Mouse (Mus musculus) hindbrain, embryonic 13.5 days (tissue): ENCODE results near the gene Tbc1d10b. TPM values are rescaled to one million over a fixed set of nuclear protein-coding genes. Genes with fewer than 3 reads are reported as not detected.
"Not testable (repeated sequence)": the region's sequence is repeated elsewhere in the genome, so short reads cannot be mapped to it uniquely, and the experiment has no call there.

Experiments used
- ATAC-seq: fragments of 200-750 bp; cut with Nextera tagmentation; 2 replicates; pipeline ENCODE4 v1.8.0; 2017; ENCODE audit warnings: moderate TSS enrichment; ENCODE audit not compliant: low FRiP score
- H3K27ac ChIP-seq: fragments of 300-500 bp; sonication (generic); 2 replicates; pipeline ENCODE4 v1.5.1; 2015; ENCODE audit warnings: inconsistent platforms, mild to moderate bottlenecking, moderate library complexity
- H3K27me3 ChIP-seq: fragments of 300-500 bp; sonication (generic); 2 replicates; pipeline ENCODE4 v1.6.1; 2015; ENCODE audit warnings: mild to moderate bottlenecking, inconsistent platforms
- H3K36me3 ChIP-seq: fragments of 300-500 bp; sonication (generic); 2 replicates; pipeline ENCODE4 v1.6.1; 2015; ENCODE audit warnings: mild to moderate bottlenecking, inconsistent platforms
- H3K4me1 ChIP-seq: fragments of 300-500 bp; sonication (generic); replicated peaks from 2 replicates; pipeline ENCODE4 v1.6.1; 2015; ENCODE audit warnings: inconsistent platforms
- H3K4me2 ChIP-seq: fragments of 300-500 bp; sonication (generic); 2 replicates; pipeline ENCODE4 v1.6.1; 2015; ENCODE audit warnings: inconsistent platforms, mild to moderate bottlenecking, moderate library complexity
- H3K4me3 ChIP-seq: fragments of 300-500 bp; sonication (generic); 2 replicates; pipeline ENCODE4 v1.5.1; 2015; ENCODE audit warnings: mild to moderate bottlenecking, inconsistent platforms
- H3K9ac ChIP-seq: fragments of 300-500 bp; sonication (generic); 2 replicates; pipeline ENCODE4 v1.6.1; 2015; ENCODE audit warnings: mild to moderate bottlenecking, inconsistent platforms
- H3K9me3 ChIP-seq: fragments of 300-500 bp; sonication (generic); 2 replicates; pipeline ENCODE4 v1.6.1; 2016; ENCODE audit warnings: inconsistent platforms
- WGBS: fragments of 180-500 bp; shearing (Covaris S2); methylation state at CpG from one replicate; pipeline ENCODE4 v1.1.7; 2015; 5-methylcytosine and 5-hydroxymethylcytosine counted together
- polyA plus RNA-seq: library from polyadenylated mRNA; unstranded; fragments of >200 nt; fragmentation: Nextera tagmentation; extraction: Ambion mirVana; gene quantifications from 2 replicates; pipeline ENCODE4 v1.2.1, GENCODE M21; 2015

Gene Tbc1d10b
- 28.0 and 31.3 TPM in 2 replicates for polyA plus RNA-seq

DNA sequence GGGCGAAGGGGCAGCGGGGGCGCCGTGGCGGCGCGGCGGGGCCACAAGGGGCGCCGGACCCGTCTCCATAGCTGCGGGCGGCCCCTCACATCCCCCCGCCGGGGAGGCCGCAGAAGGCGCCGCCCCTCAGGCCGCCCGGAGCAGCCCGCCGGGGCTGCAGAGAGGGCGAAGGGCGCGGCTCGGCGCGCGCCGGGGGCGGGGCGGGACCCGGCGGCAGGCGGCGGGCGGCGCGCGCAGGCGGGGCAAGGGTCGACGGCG, at the start of gene Tbc1d10b:
Tbc1d10b (minus strand) TSS at position 174 of the 258 bp plus-strand sequence.
- Histone ChIP-seq H3K9me3 (no peaks in the 10 kb centered on the region), H3K36me3 (peaks cover 15% of the 10 kb centered on the region), H3K27me3 (0 out of 2 replicates have a peak, but pooled peaks cover 5% of the 10 kb centered on the region), H3K4me2 (peak within 1 kb of the TSS; percentile 99), H3K27ac (peak within 1 kb of the TSS; percentile 88), H3K4me3 (peak within 1 kb of the TSS; percentile 99), H3K9ac (peak within 1 kb of the TSS; percentile 98), H3K4me1 (peaks cover 47% of the 10 kb centered on the region)
- under 1% methylated on average over 44 of the region's 44 CpGs for WGBS
- ATAC-seq: 0 out of 2 replicates have a peak, but pooled peaks have one; percentile 0

DNA sequence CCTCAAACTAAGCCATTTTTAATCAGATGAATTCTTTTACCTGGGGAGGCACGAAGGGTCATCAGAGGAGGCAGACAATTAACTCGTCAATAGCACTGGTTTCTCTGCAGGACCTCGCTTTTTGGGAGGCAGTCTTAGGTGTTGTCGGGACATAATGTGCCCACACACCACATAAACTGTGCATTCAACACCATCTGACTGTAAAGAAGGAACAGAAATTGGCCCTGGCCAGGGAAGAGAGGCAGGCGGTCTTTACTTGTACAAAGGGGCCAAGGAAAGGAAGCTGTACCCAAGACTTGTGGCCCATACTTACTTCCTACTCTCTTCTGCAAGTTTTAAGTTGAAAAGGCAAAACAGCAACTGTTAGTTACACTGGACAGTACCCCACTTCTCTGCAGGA, 48.2 kb upstream of the Tbc1d10b start:
- H3K4me2 ChIP-seq: no peak overlapping the region
- no peak overlapping the region for H3K4me3 ChIP-seq
- H3K9ac ChIP-seq: no peak overlapping the region
- ATAC-seq: no peak
- H3K36me3 ChIP-seq: peaks cover 10% of the 10 kb centered on the region
- WGBS: 92% methylated on average over 5 of the region's 5 CpGs
- peaks cover 33% of the 10 kb centered on the region for H3K4me1 ChIP-seq
- no peaks in the 10 kb centered on the region for H3K27me3 ChIP-seq
- H3K27ac ChIP-seq: no peak overlapping the region
- H3K9me3 ChIP-seq: no peaks in the 10 kb centered on the region

DNA sequence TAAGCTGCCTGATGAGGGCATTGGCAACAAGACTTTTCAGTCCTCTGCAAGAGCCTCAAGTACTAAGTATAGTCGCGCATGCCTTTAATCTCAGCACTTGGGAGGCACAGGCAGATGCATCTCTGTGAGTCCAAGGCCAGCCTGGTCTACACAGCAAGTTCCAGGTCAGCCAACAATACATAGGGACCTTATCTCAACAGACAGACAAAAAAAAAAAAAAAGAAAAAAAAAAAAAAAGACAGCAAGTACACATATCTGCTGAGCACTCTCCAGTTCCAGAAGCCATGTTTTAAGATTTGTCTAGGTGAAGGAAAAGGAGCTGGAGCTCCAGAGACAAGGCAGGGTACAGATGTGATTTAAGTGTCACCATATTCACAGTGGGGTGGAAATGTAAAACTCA, 47.7 kb upstream of the Tbc1d10b start:
- H3K36me3 ChIP-seq: peaks cover 10% of the 10 kb centered on the region
- H3K9me3 ChIP-seq: no peaks in the 10 kb centered on the region
- no peak overlapping the region for H3K4me2 ChIP-seq
- H3K4me3 ChIP-seq: no peak overlapping the region
- peaks cover 30% of the 10 kb centered on the region for H3K4me1 ChIP-seq
- ATAC-seq: no peak
- H3K27ac ChIP-seq: no peak overlapping the region
- WGBS: 98% methylated on average over 2 of the region's 2 CpGs
- no peak overlapping the region for H3K9ac ChIP-seq
- H3K27me3 ChIP-seq: no peaks in the 10 kb centered on the region

DNA sequence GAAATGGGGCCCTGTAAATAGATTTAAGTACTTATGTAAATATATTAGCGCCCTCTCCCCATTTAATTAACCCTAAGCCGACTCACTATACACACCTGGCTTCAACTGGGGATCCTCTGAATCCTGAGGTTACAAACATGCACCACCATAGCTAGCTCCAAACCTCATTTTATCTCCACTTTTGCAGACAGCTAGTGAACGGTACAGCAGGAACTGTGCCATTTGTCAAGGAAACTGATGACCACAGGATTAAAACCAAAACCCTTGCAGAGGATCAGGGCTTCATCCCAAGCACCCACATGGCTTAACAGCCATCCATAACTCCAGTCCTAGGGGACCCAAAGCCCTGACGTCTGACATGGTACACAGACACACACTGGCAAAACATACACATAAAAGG, 46.7 kb upstream of the Tbc1d10b start:
- Histone ChIP-seq H3K9me3 (no peaks in the 10 kb centered on the region), H3K4me2 (peak overlapping the region; percentile 87), H3K27ac (peak overlapping the region; percentile 94), H3K4me3 (peak overlapping the region; percentile 56), H3K36me3 (peaks cover 12% of the 10 kb centered on the region), H3K4me1 (peaks cover 27% of the 10 kb centered on the region), H3K27me3 (no peaks in the 10 kb centered on the region), H3K9ac (peak overlapping the region; percentile 82)
- WGBS: 32% methylated on average over 4 of the region's 4 CpGs
- ATAC-seq: no peak

DNA sequence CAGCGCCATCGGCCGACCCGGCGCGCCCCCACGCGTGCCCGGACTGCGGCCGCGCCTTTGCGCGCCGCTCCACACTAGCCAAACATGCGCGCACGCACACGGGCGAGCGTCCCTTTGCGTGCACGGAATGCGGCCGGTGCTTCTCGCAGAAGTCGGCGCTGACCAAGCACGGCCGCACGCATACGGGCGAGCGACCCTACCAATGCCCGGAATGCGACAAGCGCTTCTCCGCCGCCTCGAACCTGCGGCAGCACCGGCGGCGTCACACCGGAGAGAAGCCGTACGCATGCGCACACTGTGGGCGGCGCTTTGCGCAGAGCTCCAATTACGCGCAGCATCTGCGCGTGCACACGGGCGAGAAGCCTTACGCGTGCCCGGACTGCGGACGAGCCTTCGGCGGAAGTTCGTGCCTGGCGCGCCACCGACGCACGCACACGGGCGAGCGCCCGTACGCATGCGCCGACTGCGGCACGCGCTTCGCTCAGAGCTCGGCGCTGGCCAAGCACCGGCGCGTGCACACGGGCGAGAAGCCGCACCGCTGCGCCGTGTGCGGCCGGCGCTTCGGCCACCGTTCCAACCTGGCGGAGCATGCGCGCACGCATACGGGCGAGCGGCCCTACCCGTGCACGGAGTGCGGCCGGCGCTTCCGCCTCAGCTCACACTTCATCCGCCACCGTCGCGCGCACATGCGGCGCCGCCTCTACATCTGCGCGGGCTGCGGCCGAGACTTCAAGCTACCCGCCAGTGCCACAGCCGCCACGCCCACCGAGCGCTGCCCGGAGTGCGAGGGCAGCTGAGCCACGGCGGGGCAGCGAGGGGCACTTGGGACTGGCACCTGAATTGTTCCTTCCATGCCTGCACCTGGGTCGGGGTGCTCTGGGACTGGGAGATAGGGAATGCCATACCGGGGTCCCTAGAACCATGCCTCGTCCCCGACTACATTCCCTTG, 45.8 kb upstream of the Tbc1d10b start:
- Histone ChIP-seq H3K9me3 (no peaks in the 10 kb centered on the region), H3K9ac (peak overlapping the region; percentile 82), H3K4me2 (peak overlapping the region; percentile 87), H3K4me3 (peak overlapping the region; percentile 56), H3K4me1 (peaks cover 17% of the 10 kb centered on the region), H3K27me3 (no peaks in the 10 kb centered on the region), H3K27ac (peak overlapping the region; percentile 94), H3K36me3 (peaks cover 21% of the 10 kb centered on the region)
- peak; percentile 96 for ATAC-seq
- WGBS: under 1% methylated on average over 135 of the region's 136 CpGs

DNA sequence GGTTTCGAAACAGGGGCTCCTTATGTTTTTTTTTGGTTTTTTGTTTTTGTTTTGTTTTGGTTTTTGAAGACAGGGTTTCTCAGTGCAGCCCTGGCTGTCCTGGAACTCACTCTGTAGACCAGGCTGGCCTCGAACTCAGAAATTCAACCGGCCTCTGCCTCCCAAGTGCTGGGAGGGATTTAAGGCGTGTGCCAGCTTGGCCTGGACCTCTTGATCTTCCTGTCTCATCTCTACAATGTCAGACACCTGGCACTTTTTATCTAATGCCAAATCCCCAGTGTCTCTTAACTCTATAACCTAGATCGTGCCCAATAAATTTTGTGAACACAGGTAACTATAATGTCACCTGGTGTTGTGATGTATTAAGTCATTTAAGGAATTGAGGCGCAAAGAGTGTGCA, 45.1 kb upstream of the Tbc1d10b start:
- peak overlapping the region; percentile 79 for H3K9ac ChIP-seq
- ATAC-seq: no peak
- H3K27me3 ChIP-seq: no peaks in the 10 kb centered on the region
- H3K4me1 ChIP-seq: peaks cover 15% of the 10 kb centered on the region
- 84% methylated on average over 6 of the region's 6 CpGs for WGBS
- H3K9me3 ChIP-seq: no peaks in the 10 kb centered on the region
- H3K36me3 ChIP-seq: peaks cover 23% of the 10 kb centered on the region
- peak overlapping the region; percentile 56 for H3K4me3 ChIP-seq
- peak overlapping the region; percentile 94 for H3K27ac ChIP-seq
- peak overlapping the region; percentile 87 for H3K4me2 ChIP-seq

DNA sequence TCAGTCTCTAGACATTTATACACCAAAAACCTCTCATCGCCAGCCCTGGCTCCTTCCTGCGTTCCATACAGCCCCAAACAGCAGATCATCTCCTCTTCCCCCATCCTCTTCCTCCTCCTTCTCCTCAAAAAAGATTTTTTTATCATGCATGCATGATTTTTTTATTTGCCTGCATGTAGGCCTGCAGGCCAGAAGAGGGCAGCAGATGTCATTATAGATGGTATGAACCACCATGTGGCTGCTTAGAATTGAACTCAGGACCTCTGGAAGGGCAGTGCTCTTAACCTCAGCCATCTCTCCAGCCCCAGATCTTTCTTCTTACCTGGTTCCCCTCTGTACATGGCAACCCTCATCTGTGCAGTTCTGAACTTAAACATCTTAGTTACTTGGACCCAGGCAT, 44.1 kb upstream of the Tbc1d10b start:
- H3K4me3 ChIP-seq: no peak overlapping the region
- no peak overlapping the region for H3K9ac ChIP-seq
- WGBS: 87% methylated on average over 2 of the region's 2 CpGs
- H3K27ac ChIP-seq: no peak overlapping the region
- no peaks in the 10 kb centered on the region for H3K9me3 ChIP-seq
- no peaks in the 10 kb centered on the region for H3K27me3 ChIP-seq
- H3K4me1 ChIP-seq: peaks cover 15% of the 10 kb centered on the region
- H3K36me3 ChIP-seq: peaks cover 29% of the 10 kb centered on the region
- H3K4me2 ChIP-seq: no peak overlapping the region
- no peak for ATAC-seq

DNA sequence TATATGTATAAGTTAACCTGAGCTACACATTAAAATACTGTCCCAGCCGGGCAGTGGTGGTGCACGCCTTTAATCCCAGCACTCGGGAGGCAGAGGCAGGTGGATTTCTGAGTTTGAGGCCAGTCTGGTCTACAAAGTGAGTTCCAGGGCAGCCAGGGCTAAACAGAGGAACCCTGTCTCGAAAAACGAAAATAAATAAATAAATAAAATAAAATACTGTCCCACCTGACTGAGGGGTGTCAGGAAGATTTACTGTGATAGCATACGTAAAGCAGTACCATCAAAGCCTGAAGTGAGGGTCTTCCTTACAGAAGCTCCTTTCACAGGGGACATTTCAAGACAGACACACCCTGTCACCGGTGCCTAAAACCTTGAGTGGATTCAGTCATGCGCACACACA, 42.2 kb upstream of the Tbc1d10b start:
- H3K27me3 ChIP-seq, ATAC-seq, H3K4me3 ChIP-seq, H3K9me3 ChIP-seq, H3K4me2 ChIP-seq, H3K27ac ChIP-seq, H3K9ac ChIP-seq: not testable (repeated sequence)
- H3K4me1 ChIP-seq: peaks cover 31% of the 10 kb centered on the region
- WGBS: 93% methylated on average over 8 of the region's 8 CpGs
- H3K36me3 ChIP-seq: peaks cover 19% of the 10 kb centered on the region

DNA sequence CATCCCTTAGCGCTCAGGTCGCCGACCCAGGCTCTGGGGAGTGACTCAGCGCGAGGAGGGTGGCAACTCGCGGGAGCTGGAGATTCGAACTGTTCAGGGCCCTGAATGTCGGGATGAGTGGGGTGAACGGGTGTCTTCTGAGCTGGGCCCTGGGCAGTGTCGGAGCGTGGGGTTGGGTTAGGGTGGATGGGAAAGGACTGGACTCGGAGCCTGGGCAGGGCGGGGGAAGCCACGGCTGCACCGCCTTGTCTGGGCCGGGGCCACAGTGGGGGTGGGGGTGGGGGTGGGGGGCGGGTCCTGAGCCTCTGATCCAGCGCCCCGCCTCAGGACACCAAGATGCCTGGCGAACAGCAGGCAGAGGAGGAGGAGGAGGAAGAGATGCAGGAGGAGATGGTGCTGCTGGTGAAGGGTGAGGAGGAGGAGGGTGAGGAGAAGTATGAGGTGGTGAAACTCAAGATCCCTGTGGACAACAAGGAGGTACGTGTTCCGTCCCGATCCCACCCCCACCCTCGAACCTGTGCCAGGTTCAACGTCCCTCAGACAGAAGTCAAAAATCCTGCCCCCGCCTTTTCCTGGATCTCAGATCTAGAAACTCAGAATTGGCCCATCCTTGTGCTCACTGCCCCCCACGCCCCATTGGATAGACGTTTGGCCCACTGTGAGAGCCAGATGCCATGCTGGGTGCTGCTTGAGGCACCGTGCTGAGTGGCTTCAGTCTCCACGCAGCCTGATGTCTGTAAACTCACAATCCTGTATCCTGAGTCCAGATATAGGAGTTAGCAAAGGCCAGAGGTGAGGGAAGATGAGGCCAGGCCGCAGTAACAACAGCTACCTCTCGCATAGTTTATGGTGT, 36.6 kb upstream of the Tbc1d10b start:
- peak; percentile 81 for ATAC-seq
- Histone ChIP-seq H3K27me3 (no peaks in the 10 kb centered on the region), H3K27ac (peak overlapping the region; percentile 86), H3K9ac (peak overlapping the region; percentile 94), H3K4me2 (peak overlapping the region; percentile 82), H3K4me3 (peak overlapping the region; percentile 78), H3K4me1 (peaks cover 31% of the 10 kb centered on the region), H3K9me3 (no peaks in the 10 kb centered on the region), H3K36me3 (peaks cover 20% of the 10 kb centered on the region)
- 13% methylated on average over 29 of the region's 33 CpGs for WGBS

DNA sequence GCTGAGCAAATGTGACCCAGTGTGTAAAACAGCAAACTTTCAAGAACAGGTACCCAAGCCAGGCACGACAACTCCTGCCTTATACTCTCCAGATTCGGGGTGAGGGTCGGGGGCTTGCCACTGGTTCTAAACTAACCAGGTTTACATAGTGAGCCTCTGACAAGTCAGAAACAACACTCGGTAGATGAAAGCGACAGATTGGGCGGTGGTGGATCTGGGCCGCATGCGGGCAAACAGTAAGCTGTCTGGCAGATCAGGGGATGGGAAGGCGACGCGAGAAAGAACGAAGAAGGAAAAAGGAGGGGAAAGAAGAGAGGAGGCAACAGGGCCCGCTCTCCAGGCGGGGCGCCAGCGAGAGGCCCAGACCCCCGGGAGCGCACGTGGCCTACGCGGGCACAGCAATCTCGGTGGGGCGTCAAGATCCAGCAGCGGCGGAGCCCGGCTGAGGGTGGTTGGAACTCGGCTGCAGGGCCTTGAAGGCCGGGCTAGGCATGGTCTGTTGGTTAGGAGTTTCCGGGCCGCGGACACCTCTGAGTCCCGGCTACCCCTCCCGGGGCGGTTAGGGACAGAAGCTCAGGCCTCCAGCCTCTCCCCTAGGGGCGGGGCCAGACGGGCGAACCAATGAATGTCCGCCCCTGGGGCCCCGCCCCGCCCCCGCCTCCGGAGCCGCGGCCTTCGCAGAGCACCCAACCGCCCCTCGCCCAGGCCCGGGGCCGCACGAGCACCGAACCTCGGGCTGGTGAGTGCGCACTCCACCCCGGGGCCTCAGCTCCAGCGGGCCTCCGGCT, 35.8 kb upstream of the Tbc1d10b start, which contains the start of gene Zfp771:
Zfp771 (plus strand) TSS at position 405 of the 788 bp plus-strand sequence.
- 1% methylated on average over 53 of the region's 56 CpGs for WGBS
- ATAC-seq: peak; percentile 93
- no peaks in the 10 kb centered on the region for H3K9me3 ChIP-seq
- H3K36me3 ChIP-seq: peaks cover 16% of the 10 kb centered on the region
- H3K4me2 ChIP-seq: peak within 1 kb of the TSS; percentile 82
- peak within 1 kb of the TSS; percentile 78 for H3K4me3 ChIP-seq
- no peaks in the 10 kb centered on the region for H3K27me3 ChIP-seq
- H3K4me1 ChIP-seq: peaks cover 31% of the 10 kb centered on the region
- peak within 1 kb of the TSS; percentile 86 for H3K27ac ChIP-seq
- H3K9ac ChIP-seq: peak within 1 kb of the TSS; percentile 94

DNA sequence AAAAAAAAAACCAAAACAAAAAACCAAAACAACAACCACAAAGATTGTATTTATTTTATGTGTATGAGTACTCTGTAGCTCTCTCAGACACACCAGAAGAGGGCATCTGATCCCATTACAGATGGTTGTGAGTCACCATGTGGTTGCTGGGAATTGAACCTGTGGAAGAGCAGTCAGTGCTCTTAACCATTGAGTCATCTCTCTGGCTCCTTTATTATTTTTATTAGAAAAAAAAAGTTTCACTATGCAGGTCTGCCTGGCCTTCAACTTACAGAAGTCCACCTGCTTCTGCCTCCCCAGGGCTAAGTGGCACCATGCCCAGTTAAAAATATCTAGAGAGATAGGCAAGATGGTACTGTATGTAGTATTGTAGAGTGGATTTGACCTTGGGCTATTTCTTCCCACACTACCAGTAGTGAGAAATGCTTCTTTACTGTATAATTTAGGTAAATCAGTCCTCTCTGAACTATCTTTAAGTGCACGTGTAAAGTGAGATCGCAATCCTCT, 35.1 kb upstream of the Tbc1d10b start:
- Histone ChIP-seq H3K27ac (peak overlapping the region; percentile 86), H3K9ac (peak overlapping the region; percentile 94), H3K4me3 (peak overlapping the region; percentile 78), H3K27me3 (no peaks in the 10 kb centered on the region), H3K36me3 (peaks cover 21% of the 10 kb centered on the region), H3K4me2 (peak overlapping the region; percentile 82), H3K9me3 (no peaks in the 10 kb centered on the region), H3K4me1 (peaks cover 31% of the 10 kb centered on the region)
- ATAC-seq: no peak
- 53% methylated on average over 2 of the region's 2 CpGs for WGBS
